Mouse (Mus musculus): Measurements from ENCODE around the gene Ift140.

DNA sequence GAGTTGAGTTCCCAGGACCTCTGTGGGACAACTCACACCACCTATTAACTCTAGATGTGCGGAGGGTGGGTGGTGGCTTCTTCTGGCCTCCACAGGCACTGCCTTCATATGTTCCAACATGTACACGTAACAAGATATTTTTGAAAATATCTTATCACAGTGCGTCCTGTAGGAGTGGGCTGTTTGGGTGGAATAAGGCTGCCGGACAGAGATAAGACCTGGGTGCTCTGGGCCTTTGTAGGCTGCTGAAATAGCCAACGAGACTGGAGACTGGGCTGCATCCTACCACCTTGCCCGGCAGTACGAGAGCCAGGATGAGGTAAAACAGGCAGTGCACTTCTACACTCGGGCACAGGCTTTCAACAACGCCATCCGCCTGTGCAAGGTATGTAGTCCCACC, 73.3 kb downstream of the Ift140 start:
- TF ChIP-seq CTCF (IDR thresholded peaks at IDR 0.05) (0 out of 2 replicates have a peak, but pooled peaks have one; percentile 4), POLR2A (IDR thresholded peaks at IDR 0.05; ENCODE audit: insufficient read depth, low read depth, low read length) (no peak)
